Mouse (Mus musculus) erythroblast, embryonic 14.5 days (primary cell): ENCODE results near the gene Ecel1.

Experiments used
- GATA1 ChIP-seq: IDR thresholded peaks from 2 replicates; pipeline ENCODE4 v1.6.1; 2012; ENCODE audit warnings: low read length, inconsistent platforms, mixed read lengths
- TAL1 ChIP-seq: IDR thresholded peaks from 3 replicates; pipeline ENCODE4 v1.6.1; 2012; ENCODE audit warnings: low read length, inconsistent platforms, mixed read lengths

- no peak for TF ChIP-seq TAL1
- no peak for TF ChIP-seq GATA1
These were observed 2.4 kb downstream of the Ecel1 start for GRCm38 (mm10) chr1:87153776-87154500.
